Mouse (Mus musculus): ENCODE data around the gene March6. TPM values are rescaled to one million over a fixed set of nuclear protein-coding genes. Genes with fewer than 3 reads are reported as not detected.
A peak's percentile ranks its signal among the peaks of the same experiment; 100 is the strongest.

March6 gene
- polyA plus RNA-seq, 1 experiment from 2014 or later, result 28.2 TPM

DNA sequence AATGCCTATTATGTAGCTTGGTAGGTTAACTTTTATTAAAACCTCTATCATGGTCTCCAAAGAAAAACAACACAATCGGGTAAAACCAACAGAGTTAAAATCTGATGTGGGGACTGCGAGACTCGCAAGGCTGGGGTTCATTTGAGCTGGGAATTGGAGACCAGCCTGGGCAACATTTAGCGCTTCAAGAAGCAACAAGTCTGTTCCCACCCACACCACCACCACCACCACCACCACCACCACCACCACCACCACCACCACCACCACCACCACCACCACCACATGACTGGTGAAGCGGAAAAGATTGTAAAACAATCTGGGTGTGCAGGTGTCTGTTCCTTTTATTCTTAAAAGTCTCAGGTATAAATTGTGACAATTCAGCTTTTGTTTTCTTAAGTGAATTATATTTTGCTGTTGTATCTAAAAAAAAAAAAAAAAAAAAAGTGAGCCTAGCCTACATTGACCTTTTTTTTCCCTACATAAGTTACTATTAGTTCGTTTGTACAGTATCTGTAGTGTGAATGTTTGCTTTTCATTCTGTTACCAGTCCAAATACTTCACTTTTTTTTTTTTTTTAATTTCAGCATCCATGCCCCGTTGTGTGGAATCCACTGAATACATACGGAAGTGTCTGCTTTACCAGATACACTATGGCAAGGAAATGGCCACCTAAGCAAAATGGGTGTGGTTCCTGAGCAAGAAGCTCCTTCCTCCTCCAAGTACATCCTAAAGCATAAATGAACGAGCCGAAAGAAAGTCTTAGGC is 76.6 kb downstream of the March6 start:
- Histone ChIP-seq H3K9ac (ENCODE audit: low read length) (no peak overlapping the region), H3K4me3 (ENCODE audit: low read length) (peak overlapping the region; percentile 66), H3K27me3 (ENCODE audit: control insufficient read depth, insufficient read depth, low read depth, low read length) (no peaks in the 10 kb centered on the region; the same call in 1 of the 2 replicates), H3K36me3 (ENCODE audit: control insufficient read depth, insufficient read depth, low read length) (peaks cover 16% of the 10 kb centered on the region), H3K4me2 (ENCODE audit: low read depth, low read length) (peak overlapping the region; percentile 87), H3K4me1 (replicated peaks; ENCODE audit: control insufficient read depth, insufficient read depth, low read length) (peaks cover 13% of the 10 kb centered on the region), H3K27ac (ENCODE audit: low read length) (peak overlapping the region; percentile 63; the same call in 1 of the 2 replicates), H3K9me3 (ENCODE audit: control insufficient read depth, low read length) (no peaks in the 10 kb centered on the region)
- ATAC-seq (ENCODE audit: low read depth), result no peak
- 40% methylated on average over 10 of the region's 10 CpGs for whole genome bisulfite sequencing

DNA sequence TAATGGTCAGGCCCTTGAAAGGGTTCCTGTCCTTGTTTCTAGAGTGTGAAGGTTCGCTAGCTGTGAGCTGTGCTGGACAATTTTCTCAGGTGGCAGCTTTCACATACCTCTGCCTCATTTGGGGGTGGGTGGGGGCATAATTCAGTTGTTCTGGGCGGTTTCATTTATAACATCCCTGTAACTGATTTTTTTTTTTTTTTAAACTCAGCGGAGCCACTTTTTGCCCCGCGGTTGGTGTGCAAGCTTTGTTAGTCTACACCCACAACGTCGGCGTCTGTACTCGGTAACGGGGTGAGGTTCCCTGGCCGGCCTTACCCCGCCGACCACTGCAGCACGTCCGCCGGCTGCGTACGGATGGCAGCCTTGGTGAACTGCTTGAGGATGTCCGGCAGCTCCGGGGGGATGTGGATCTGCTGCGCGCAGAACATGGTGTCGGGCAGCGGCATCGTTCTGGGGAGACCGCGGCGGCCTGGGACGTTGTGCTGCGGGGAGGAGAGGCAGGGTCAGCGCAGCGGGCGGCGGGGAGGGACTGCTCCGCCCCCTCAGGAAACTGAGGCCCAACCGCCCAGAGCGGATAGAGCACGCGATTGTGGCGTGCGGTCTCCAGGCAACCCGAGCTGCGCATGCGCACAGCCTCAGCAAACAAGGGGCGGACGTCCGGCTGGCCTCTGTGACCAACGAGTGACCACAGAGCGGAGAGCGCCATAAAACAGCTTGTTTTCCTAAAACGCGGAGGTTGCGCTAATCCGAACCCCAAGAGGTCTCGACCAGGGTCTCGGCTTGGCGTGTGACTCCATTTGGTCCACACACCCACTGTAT is 77.5 kb downstream of the March6 start, which contains the start of gene Ropn1l:
Gene Ropn1l (minus strand): TSS at position 640 of the 819 bp plus-strand sequence.
- peak within 1 kb of the TSS; percentile 82 for H3K9ac ChIP-seq (ENCODE audit: low read length)
- H3K27ac ChIP-seq (ENCODE audit: low read length), result peak within 1 kb of the TSS; percentile 75
- ATAC-seq (ENCODE audit: low read depth), result peak; percentile 96
- peaks cover 13% of the 10 kb centered on the region for H3K4me1 ChIP-seq (replicated peaks; ENCODE audit: control insufficient read depth, insufficient read depth, low read length)
- peak within 1 kb of the TSS; percentile 66 for H3K4me3 ChIP-seq (ENCODE audit: low read length)
- WGBS, result under 1% methylated on average over 56 of the region's 57 CpGs
- H3K27me3 ChIP-seq (ENCODE audit: control insufficient read depth, insufficient read depth, low read depth, low read length), result no peaks in the 10 kb centered on the region; the same call in 1 of the 2 replicates
- H3K4me2 ChIP-seq (ENCODE audit: low read depth, low read length), result peak within 1 kb of the TSS; percentile 87
- peaks cover 9% of the 10 kb centered on the region for H3K36me3 ChIP-seq (ENCODE audit: control insufficient read depth, insufficient read depth, low read length)
- no peaks in the 10 kb centered on the region for H3K9me3 ChIP-seq (ENCODE audit: control insufficient read depth, low read length)

DNA sequence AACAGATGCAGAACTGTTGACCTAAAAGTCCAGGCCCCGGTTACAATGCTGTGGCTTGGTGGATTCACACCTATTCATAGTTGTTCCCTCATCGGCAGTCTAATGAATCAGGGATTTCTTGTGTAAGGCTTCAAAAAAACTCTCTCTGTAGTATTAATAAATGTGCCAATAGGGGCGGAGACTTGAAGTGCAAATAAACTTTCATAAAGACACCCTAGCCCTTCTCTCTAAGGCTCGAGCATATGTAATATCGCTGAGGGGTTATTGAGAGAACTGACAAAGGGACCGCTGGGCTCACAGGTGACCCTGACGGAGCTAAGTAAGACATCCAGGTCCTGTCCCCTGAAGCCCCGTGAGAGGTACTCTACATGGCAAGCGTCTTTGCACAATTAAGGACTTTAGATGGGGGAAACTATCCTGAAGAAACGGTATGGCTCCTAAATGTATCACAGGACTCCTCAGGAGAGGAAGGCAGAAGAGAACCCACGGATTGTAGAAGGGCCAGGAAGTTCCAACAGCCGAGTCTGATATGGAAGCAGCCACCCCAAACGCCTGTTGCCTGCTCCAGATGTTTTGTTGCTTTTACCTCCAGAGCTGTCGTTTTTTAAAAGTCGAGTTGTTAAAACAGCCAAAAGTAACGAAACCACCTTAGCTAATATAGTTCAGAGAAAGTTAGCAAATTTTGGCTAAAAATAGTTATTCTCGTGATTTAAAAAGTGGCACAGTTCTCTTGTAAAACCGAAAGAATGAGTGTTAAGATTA is 78.3 kb downstream of the March6 start:
- peak overlapping the region; percentile 82 for H3K9ac ChIP-seq (ENCODE audit: low read length)
- H3K4me3 ChIP-seq (ENCODE audit: low read length), result peak overlapping the region; percentile 66
- ATAC-seq (ENCODE audit: low read depth), result no peak
- WGBS, result 36% methylated on average over 18 of the region's 18 CpGs
- H3K36me3 ChIP-seq (ENCODE audit: control insufficient read depth, insufficient read depth, low read length), result peaks cover 6% of the 10 kb centered on the region
- peak overlapping the region; percentile 87 for H3K4me2 ChIP-seq (ENCODE audit: low read depth, low read length)
- H3K27me3 ChIP-seq (ENCODE audit: control insufficient read depth, insufficient read depth, low read depth, low read length), result no peaks in the 10 kb centered on the region; the same call in 1 of the 2 replicates
- H3K9me3 ChIP-seq (ENCODE audit: control insufficient read depth, low read length), result no peaks in the 10 kb centered on the region
- H3K27ac ChIP-seq (ENCODE audit: low read length), result peak overlapping the region; percentile 75
- H3K4me1 ChIP-seq (replicated peaks; ENCODE audit: control insufficient read depth, insufficient read depth, low read length), result peaks cover 13% of the 10 kb centered on the region

DNA sequence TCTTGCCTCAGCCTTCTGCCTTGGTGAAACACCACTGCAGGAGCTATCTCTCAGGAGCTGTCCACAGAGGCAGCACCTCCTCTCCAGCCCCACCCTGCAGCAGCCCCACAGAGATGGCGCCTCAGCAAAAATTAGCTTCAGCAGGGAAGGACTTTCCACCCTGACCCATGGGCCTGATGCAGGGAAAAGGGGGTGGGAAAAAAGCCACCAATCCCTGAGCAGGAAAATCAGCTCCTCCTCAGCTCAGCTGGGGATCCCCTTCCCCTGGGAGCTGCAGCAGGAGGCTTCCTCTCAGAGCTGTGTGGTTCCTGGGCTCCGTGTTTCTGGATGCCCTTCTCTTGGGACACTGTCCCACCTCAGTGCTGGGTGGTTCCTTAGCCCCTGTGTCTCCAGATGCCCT is 81.1 kb downstream of the March6 start:
- H3K27me3 ChIP-seq (ENCODE audit: control insufficient read depth, insufficient read depth, low read depth, low read length), result no peaks in the 10 kb centered on the region; the same call in 1 of the 2 replicates
- no peak overlapping the region for H3K9ac ChIP-seq (ENCODE audit: low read length)
- no peaks in the 10 kb centered on the region for H3K9me3 ChIP-seq (ENCODE audit: control insufficient read depth, low read length)
- peaks cover 13% of the 10 kb centered on the region for H3K4me1 ChIP-seq (replicated peaks; ENCODE audit: control insufficient read depth, insufficient read depth, low read length)
- ATAC-seq (ENCODE audit: low read depth), result no peak
- WGBS, result 3% methylated on average over 2 of the region's 2 CpGs
- H3K4me2 ChIP-seq (ENCODE audit: low read depth, low read length), result no peak overlapping the region
- no peaks in the 10 kb centered on the region for H3K36me3 ChIP-seq (ENCODE audit: control insufficient read depth, insufficient read depth, low read length)
- H3K27ac ChIP-seq (ENCODE audit: low read length), result no peak overlapping the region
- H3K4me3 ChIP-seq (ENCODE audit: low read length), result no peak overlapping the region

DNA sequence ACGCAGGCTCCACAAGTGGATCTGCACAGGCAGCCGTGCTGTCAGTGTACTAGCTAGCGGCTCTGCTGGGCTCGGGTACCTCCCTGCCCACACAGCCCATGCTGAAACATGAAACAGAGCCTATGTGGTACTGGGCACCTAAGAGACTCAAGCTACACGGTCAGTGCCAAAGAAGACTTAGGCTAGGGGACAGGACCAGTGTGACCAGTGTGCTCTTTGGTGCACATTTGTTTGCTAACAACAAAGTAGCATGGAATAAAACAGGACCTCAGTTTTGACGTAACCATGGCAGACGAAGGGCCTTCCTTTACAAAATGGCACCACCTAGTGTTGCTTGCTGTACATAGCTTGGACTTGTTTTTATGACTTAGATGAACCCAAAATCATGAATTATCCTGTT is 83.7 kb downstream of the March6 start:
- Histone ChIP-seq H3K4me1 (replicated peaks; ENCODE audit: control insufficient read depth, insufficient read depth, low read length) (peaks cover 1% of the 10 kb centered on the region), H3K9ac (ENCODE audit: low read length) (no peak overlapping the region), H3K27me3 (ENCODE audit: control insufficient read depth, insufficient read depth, low read depth, low read length) (no peaks in the 10 kb centered on the region; the same call in 1 of the 2 replicates), H3K27ac (ENCODE audit: low read length) (no peak overlapping the region), H3K4me2 (ENCODE audit: low read depth, low read length) (0 out of 2 replicates have a peak overlapping the region, but pooled peaks have one; percentile 17), H3K4me3 (ENCODE audit: low read length) (no peak overlapping the region), H3K9me3 (ENCODE audit: control insufficient read depth, low read length) (no peaks in the 10 kb centered on the region), H3K36me3 (ENCODE audit: control insufficient read depth, insufficient read depth, low read length) (no peaks in the 10 kb centered on the region)
- 28% methylated on average over 7 of the region's 7 CpGs for WGBS
- ATAC-seq (ENCODE audit: low read depth), result peak; percentile 26; the same call in 1 of the 2 replicates

DNA sequence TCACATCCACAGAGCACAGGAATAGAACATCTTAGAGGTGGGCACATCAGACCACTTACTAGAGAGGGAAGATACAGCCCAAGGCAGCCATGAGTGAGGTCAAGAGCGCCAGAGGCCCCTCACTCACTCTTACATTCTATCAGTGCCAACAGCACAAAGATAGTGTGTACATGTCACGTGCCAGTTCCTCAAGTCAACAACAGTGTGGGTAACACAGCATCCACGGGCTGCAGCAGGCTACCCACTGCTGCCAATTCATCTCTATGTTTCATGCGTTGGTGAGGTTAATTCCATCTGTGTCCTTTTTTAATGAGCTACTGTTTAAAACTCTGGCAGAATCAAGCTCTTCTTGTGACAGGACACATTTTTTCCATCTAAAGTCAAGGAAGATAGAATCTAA is 88.2 kb downstream of the March6 start:
- Histone ChIP-seq H3K9me3 (ENCODE audit: control insufficient read depth, low read length) (no peaks in the 10 kb centered on the region), H3K9ac (ENCODE audit: low read length) (no peak overlapping the region), H3K4me1 (replicated peaks; ENCODE audit: control insufficient read depth, insufficient read depth, low read length) (no peaks in the 10 kb centered on the region), H3K4me2 (ENCODE audit: low read depth, low read length) (no peak overlapping the region), H3K27me3 (ENCODE audit: control insufficient read depth, insufficient read depth, low read depth, low read length) (no peaks in the 10 kb centered on the region), H3K27ac (ENCODE audit: low read length) (no peak overlapping the region), H3K36me3 (ENCODE audit: control insufficient read depth, insufficient read depth, low read length) (no peaks in the 10 kb centered on the region), H3K4me3 (ENCODE audit: low read length) (no peak overlapping the region)
- 82% methylated on average over 4 of the region's 4 CpGs for WGBS
- no peak for ATAC-seq (ENCODE audit: low read depth)

DNA sequence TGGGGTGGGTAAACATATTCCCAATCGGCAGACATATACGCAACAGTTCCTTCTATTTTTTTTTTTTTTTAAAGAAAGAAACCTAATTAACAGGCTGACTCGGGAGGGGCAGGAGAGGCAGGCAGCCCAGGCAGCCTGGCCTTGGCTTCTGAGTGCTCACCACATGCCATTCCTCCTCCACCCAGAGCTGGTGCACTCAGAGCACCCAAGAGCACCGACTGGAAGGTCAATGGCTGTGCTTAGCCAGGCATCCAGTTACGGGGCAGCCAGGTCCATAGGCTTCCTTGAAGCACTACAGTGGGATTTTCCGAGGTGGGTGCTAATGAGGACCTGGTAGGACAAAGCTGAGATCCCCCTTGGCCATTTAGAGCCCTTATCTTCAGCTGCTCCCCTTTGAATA is 88.9 kb downstream of the March6 start:
- Histone ChIP-seq H3K4me3 (ENCODE audit: low read length) (no peak overlapping the region), H3K4me1 (replicated peaks; ENCODE audit: control insufficient read depth, insufficient read depth, low read length) (no peaks in the 10 kb centered on the region), H3K36me3 (ENCODE audit: control insufficient read depth, insufficient read depth, low read length) (no peaks in the 10 kb centered on the region), H3K9me3 (ENCODE audit: control insufficient read depth, low read length) (no peaks in the 10 kb centered on the region), H3K9ac (ENCODE audit: low read length) (no peak overlapping the region), H3K27me3 (ENCODE audit: control insufficient read depth, insufficient read depth, low read depth, low read length) (no peaks in the 10 kb centered on the region), H3K4me2 (ENCODE audit: low read depth, low read length) (no peak overlapping the region), H3K27ac (ENCODE audit: low read length) (no peak overlapping the region)
- ATAC-seq (ENCODE audit: low read depth), result no peak
- WGBS, result 60% methylated on average over 6 of the region's 6 CpGs

DNA sequence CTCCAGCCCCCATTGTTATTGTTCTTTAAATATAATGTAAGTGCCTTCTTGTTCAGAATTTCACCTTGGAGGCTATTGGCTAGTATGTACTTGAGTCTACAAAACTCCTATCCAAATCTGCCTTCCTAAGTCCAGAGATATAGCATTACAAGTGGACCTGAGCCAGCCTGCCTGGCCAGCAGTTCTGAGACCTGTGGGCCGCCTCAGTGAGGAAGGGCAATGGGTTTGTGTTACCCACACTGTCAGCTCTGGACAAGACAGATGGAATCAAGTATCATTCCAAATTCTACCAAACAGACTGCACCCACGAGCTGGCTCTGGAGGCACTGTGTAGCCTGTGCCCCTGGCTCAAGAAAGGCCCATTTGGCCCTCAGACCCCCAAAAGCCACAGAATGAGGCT is 94.0 kb downstream of the March6 start:
- 73% methylated on average over 2 of the region's 2 CpGs for WGBS

More for the DNA sequence above, 94.0 kb downstream of the March6 start:
- ATAC-seq (ENCODE audit: low read depth), result no peak
- Histone ChIP-seq H3K4me3 (ENCODE audit: low read length) (no peak overlapping the region), H3K4me2 (ENCODE audit: low read depth, low read length) (no peak overlapping the region), H3K27ac (ENCODE audit: low read length) (no peak overlapping the region), H3K9ac (ENCODE audit: low read length) (no peak overlapping the region), H3K27me3 (ENCODE audit: control insufficient read depth, insufficient read depth, low read depth, low read length) (no peaks in the 10 kb centered on the region; the same call in 1 of the 2 replicates), H3K9me3 (ENCODE audit: control insufficient read depth, low read length) (no peaks in the 10 kb centered on the region), H3K36me3 (ENCODE audit: control insufficient read depth, insufficient read depth, low read length) (no peaks in the 10 kb centered on the region), H3K4me1 (replicated peaks; ENCODE audit: control insufficient read depth, insufficient read depth, low read length) (no peaks in the 10 kb centered on the region)
